Mouse (Mus musculus): ENCODE measurements at regions not wholly inside any gene's neighbourhood (a gene's known extent, or its start where the extent isn't known, plus 50 kb on each side); places are given as distances from the start of the nearest gene placed in this dataset.

DNA sequence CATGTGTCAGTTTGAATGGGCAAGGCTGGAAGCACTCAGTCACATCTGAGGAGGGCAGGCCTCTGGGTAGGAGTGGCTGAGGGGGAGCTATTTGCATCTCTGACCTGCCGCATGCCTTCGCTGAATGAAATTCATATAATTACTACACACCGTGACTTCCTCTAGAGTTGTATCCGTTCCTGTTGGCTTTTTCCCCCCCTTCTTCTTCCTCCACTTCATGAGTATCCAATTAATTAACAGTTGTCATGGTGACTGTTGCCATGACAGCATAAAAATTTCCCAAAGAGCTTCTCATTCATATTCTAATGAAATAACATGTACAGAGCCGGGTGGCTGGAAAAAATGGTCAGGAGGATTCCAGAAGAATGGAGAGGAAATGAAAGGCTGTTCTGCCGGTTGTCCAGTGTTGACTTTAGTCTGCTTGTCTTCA lies 208.6 kb upstream of the Gm10131 start:
- TF ChIP-seq CTCF (IDR thresholded peaks at IDR 0.05 in 2 of 3, conservative IDR thresholded peaks at IDR 0.05 in 1 of 3; ENCODE audit: control insufficient read depth in 1 of 3, insufficient read depth in 1 of 3, low read depth in 2 of 3, low read length in 3 of 3, poor library complexity in 1 of 3, severe bottlenecking in 1 of 3) (no peak), UBTF (IDR thresholded peaks at IDR 0.05; ENCODE audit: borderline replicate concordance, insufficient read depth, low read depth, low read length) (no peak), TAL1 (IDR thresholded peaks at IDR 0.05; ENCODE audit: low read length) (no peak), POLR2A (IDR thresholded peaks at IDR 0.05; ENCODE audit: control insufficient read depth in 1 of 2, insufficient read depth in 1 of 2, low read depth in 1 of 2, low read length in 2 of 2, poor library complexity in 1 of 2) (no peak)

Data from MEL (cell line).